Mouse (Mus musculus) midbrain, embryonic 12.5 days (tissue): ENCODE data around the gene Svs5. TPM values are rescaled to one million over a fixed set of nuclear protein-coding genes. Genes with fewer than 3 reads are reported as not detected.
"Not testable (repeated sequence)": the region's sequence is repeated elsewhere in the genome, so short reads cannot be mapped to it uniquely, and the experiment has no call there.

Experiments
- ATAC-seq: fragments of 200-750 bp; cut with Nextera tagmentation; 2 replicates; pipeline ENCODE4 v1.8.0; 2017; ENCODE audit warnings: low read depth, moderate TSS enrichment, moderate library complexity; ENCODE audit not compliant: low FRiP score
- H3K27ac ChIP-seq: fragments of 300-500 bp; sonication (generic); replicated peaks from 2 replicates; pipeline ENCODE4 v1.5.1; 2016; ENCODE audit warnings: mild to moderate bottlenecking
- H3K27me3 ChIP-seq: fragments of 300-500 bp; sonication (generic); 2 replicates; pipeline ENCODE4 v1.6.1; 2016; ENCODE audit warnings: mild to moderate bottlenecking
- H3K36me3 ChIP-seq: fragments of 300-500 bp; sonication (generic); 2 replicates; pipeline ENCODE4 v1.6.1; 2016
- H3K4me1 ChIP-seq: fragments of 300-500 bp; sonication (generic); 2 replicates; pipeline ENCODE4 v1.6.1; 2016
- H3K4me2 ChIP-seq: fragments of 300-500 bp; sonication (generic); replicated peaks from 2 replicates; pipeline ENCODE4 v1.6.1; 2016; ENCODE audit warnings: mild to moderate bottlenecking, moderate library complexity
- H3K4me3 ChIP-seq: fragments of 300-500 bp; sonication (generic); 2 replicates; pipeline ENCODE4 v1.5.1; 2016; ENCODE audit warnings: mild to moderate bottlenecking
- H3K9ac ChIP-seq: fragments of 300-500 bp; sonication (generic); replicated peaks from 2 replicates; pipeline ENCODE4 v1.6.1; 2016; ENCODE audit warnings: mild to moderate bottlenecking, moderate library complexity
- H3K9me3 ChIP-seq: fragments of 300-500 bp; sonication (generic); 2 replicates; pipeline ENCODE4 v1.6.1; 2016; ENCODE audit warnings: mild to moderate bottlenecking
- WGBS: fragments of 180-500 bp; shearing (Covaris S2); methylation state at CpG from one replicate; pipeline ENCODE4 v1.1.7; 2016; 5-methylcytosine and 5-hydroxymethylcytosine counted together
- polyA plus RNA-seq: library from polyadenylated mRNA; unstranded; fragments of >200 nt; fragmentation: Nextera tagmentation; extraction: Ambion mirVana; gene quantifications from 2 replicates; pipeline ENCODE4 v1.2.1, GENCODE M21; 2016

The Svs5 gene
- polyA plus RNA-seq, result not detected in 2 replicates

- H3K36me3 ChIP-seq, H3K27me3 ChIP-seq, H3K27ac ChIP-seq, H3K4me3 ChIP-seq, H3K4me1 ChIP-seq, H3K9ac ChIP-seq, H3K9me3 ChIP-seq, H3K4me2 ChIP-seq, ATAC-seq: not testable (repeated sequence)
- 81% methylated on average over 3 of the region's 3 CpGs for WGBS
Measured at GRCm38 (mm10) chr2:164332440-164332839, at the start of gene Svs5. TSS of gene Svs5 (plus strand) at chr2:164332740.

GRCm38 (mm10) chr2:164288968-164289367 is 43.6 kb upstream of the Svs5 start, which contains the start of gene Svs3a:
TSS of gene Svs3a (plus strand) at chr2:164289268.
- not testable (repeated sequence) for H3K27ac ChIP-seq, H3K4me2 ChIP-seq, H3K27me3 ChIP-seq, H3K4me3 ChIP-seq, ATAC-seq, H3K36me3 ChIP-seq, H3K9me3 ChIP-seq, H3K4me1 ChIP-seq, H3K9ac ChIP-seq
- WGBS, result 89% methylated on average over 1 of the region's 1 CpGs

- Histone ChIP-seq H3K27ac (no peak overlapping the region), H3K36me3 (no peaks in the 10 kb centered on the region), H3K4me3 (no peak overlapping the region), H3K9me3 (no peaks in the 10 kb centered on the region), H3K4me2 (no peak overlapping the region), H3K27me3 (no peaks in the 10 kb centered on the region), H3K4me1 (no peaks in the 10 kb centered on the region), H3K9ac (no peak overlapping the region)
- 88% methylated on average over 5 of the region's 5 CpGs for WGBS
- ATAC-seq, result no peak
Measured at GRCm38 (mm10) chr2:164312599-164312998, 19.9 kb upstream of the Svs5 start.

GRCm38 (mm10) chr2:164315460-164315859 is 17.1 kb upstream of the Svs5 start:
- H3K4me1 ChIP-seq, H3K27ac ChIP-seq, H3K36me3 ChIP-seq, ATAC-seq, H3K9ac ChIP-seq, H3K4me3 ChIP-seq, H3K4me2 ChIP-seq, H3K9me3 ChIP-seq, H3K27me3 ChIP-seq: not testable (repeated sequence)

GRCm38 (mm10) chr2:164316451-164316850 is 16.1 kb upstream of the Svs5 start, which contains the start of gene Svs6:
TSS of gene Svs6 (plus strand) at chr2:164316751.
- not testable (repeated sequence) for H3K9me3 ChIP-seq, H3K4me2 ChIP-seq, H3K9ac ChIP-seq, H3K4me1 ChIP-seq, H3K27ac ChIP-seq, ATAC-seq, H3K27me3 ChIP-seq, H3K36me3 ChIP-seq, H3K4me3 ChIP-seq
- 87% methylated on average over 1 of the region's 1 CpGs for WGBS

GRCm38 (mm10) chr2:164320983-164321382 is 11.6 kb upstream of the Svs5 start:
- no peak for ATAC-seq
- Histone ChIP-seq H3K27me3 (no peaks in the 10 kb centered on the region), H3K36me3 (no peaks in the 10 kb centered on the region), H3K4me3 (no peak overlapping the region), H3K9me3 (no peaks in the 10 kb centered on the region), H3K27ac (no peak overlapping the region), H3K4me2 (no peak overlapping the region), H3K9ac (no peak overlapping the region), H3K4me1 (no peaks in the 10 kb centered on the region)
- 85% methylated on average over 6 of the region's 6 CpGs for WGBS

GRCm38 (mm10) chr2:164343732-164344131 is 11.2 kb downstream of the Svs5 start:
- not testable (repeated sequence) for H3K27me3 ChIP-seq, ATAC-seq, H3K9me3 ChIP-seq, H3K4me2 ChIP-seq, H3K9ac ChIP-seq, H3K36me3 ChIP-seq, H3K27ac ChIP-seq, H3K4me3 ChIP-seq, H3K4me1 ChIP-seq
- 87% methylated on average over 1 of the region's 1 CpGs for WGBS

- H3K27me3 ChIP-seq, H3K4me1 ChIP-seq, H3K4me3 ChIP-seq, H3K36me3 ChIP-seq, H3K27ac ChIP-seq, H3K4me2 ChIP-seq, H3K9me3 ChIP-seq, H3K9ac ChIP-seq, ATAC-seq: not testable (repeated sequence)
Measured at GRCm38 (mm10) chr2:164347697-164348096, 15.2 kb downstream of the Svs5 start.

- ATAC-seq, result no peak
- Histone ChIP-seq H3K9me3 (no peaks in the 10 kb centered on the region), H3K36me3 (no peaks in the 10 kb centered on the region), H3K4me3 (no peak overlapping the region), H3K27ac (no peak overlapping the region), H3K9ac (no peak overlapping the region), H3K4me1 (no peaks in the 10 kb centered on the region), H3K27me3 (no peaks in the 10 kb centered on the region), H3K4me2 (no peak overlapping the region)
- 96% methylated on average over 3 of the region's 3 CpGs for WGBS
Measured at GRCm38 (mm10) chr2:164348980-164349379, 16.4 kb downstream of the Svs5 start.

GRCm38 (mm10) chr2:164352697-164353096 is 20.2 kb downstream of the Svs5 start:
- H3K27me3 ChIP-seq, result no peaks in the 10 kb centered on the region
- 85% methylated on average over 3 of the region's 3 CpGs for WGBS
- H3K9me3 ChIP-seq, result no peaks in the 10 kb centered on the region
- no peak overlapping the region for H3K9ac ChIP-seq
- no peak overlapping the region for H3K4me2 ChIP-seq
- H3K36me3 ChIP-seq, result no peaks in the 10 kb centered on the region
- no peak overlapping the region for H3K27ac ChIP-seq
- ATAC-seq, result no peak
- H3K4me3 ChIP-seq, result no peak overlapping the region
- no peaks in the 10 kb centered on the region for H3K4me1 ChIP-seq

- no peak for ATAC-seq
- 88% methylated on average over 11 of the region's 11 CpGs for WGBS
- Histone ChIP-seq H3K27ac (no peak overlapping the region), H3K9ac (no peak overlapping the region), H3K4me3 (no peak overlapping the region), H3K27me3 (no peaks in the 10 kb centered on the region), H3K36me3 (no peaks in the 10 kb centered on the region), H3K9me3 (no peaks in the 10 kb centered on the region), H3K4me1 (no peaks in the 10 kb centered on the region), H3K4me2 (no peak overlapping the region)
Measured at GRCm38 (mm10) chr2:164353356-164353755, 20.8 kb downstream of the Svs5 start.

GRCm38 (mm10) chr2:164356177-164356967 is 23.8 kb downstream of the Svs5 start:
- Histone ChIP-seq H3K9me3 (no peaks in the 10 kb centered on the region), H3K36me3 (no peaks in the 10 kb centered on the region), H3K27ac (no peak overlapping the region), H3K4me3 (no peak overlapping the region), H3K4me2 (no peak overlapping the region), H3K4me1 (peaks cover 2% of the 10 kb centered on the region; the same call in 1 of the 2 replicates), H3K27me3 (no peaks in the 10 kb centered on the region; the same call in 1 of the 2 replicates), H3K9ac (no peak overlapping the region)
- no peak for ATAC-seq
- WGBS, result 79% methylated on average over 11 of the region's 11 CpGs

- H3K9ac ChIP-seq, result no peak overlapping the region
- no peaks in the 10 kb centered on the region; the same call in 1 of the 2 replicates for H3K27me3 ChIP-seq
- WGBS, result 83% methylated on average over 3 of the region's 3 CpGs
- no peak for ATAC-seq
- H3K4me1 ChIP-seq, result peaks cover 2% of the 10 kb centered on the region; the same call in 1 of the 2 replicates
- no peaks in the 10 kb centered on the region for H3K9me3 ChIP-seq
- H3K4me2 ChIP-seq, result no peak overlapping the region
- no peak overlapping the region for H3K4me3 ChIP-seq
- no peaks in the 10 kb centered on the region for H3K36me3 ChIP-seq
- no peak overlapping the region for H3K27ac ChIP-seq
Measured at GRCm38 (mm10) chr2:164358373-164358772, 25.8 kb downstream of the Svs5 start.
